Mouse (Mus musculus) liver, embryonic 14.5 days (tissue): ENCODE measurements around the gene Ranbp3l.

Experiments
- CTCF ChIP-seq: IDR thresholded peaks from 2 replicates; pipeline ENCODE4 v1.5.1; 2016; ENCODE audit warnings: antibody characterized with exemption, low read depth, control low read depth
- EP300 ChIP-seq: IDR thresholded peaks from 2 replicates; pipeline ENCODE4 v1.6.1; 2016; ENCODE audit warnings: antibody characterized with exemption, low read depth

GRCm38 (mm10) chr15:9111648-9112047, 143.9 kb downstream of the Ranbp3l start:
- TF ChIP-seq CTCF (no peak), EP300 (no peak)
